Mouse (Mus musculus) neural tube, embryonic 12.5 days (tissue): Measurements from ENCODE around the gene Tango6. TPM values are rescaled to one million over a fixed set of nuclear protein-coding genes. Genes with fewer than 3 reads are reported as not detected.

Experiments
- ATAC-seq: fragments of 200-750 bp; cut with Nextera tagmentation; 2 replicates; pipeline ENCODE4 v1.8.0; 2017; ENCODE audit warnings: low read depth, mild to moderate bottlenecking, moderate TSS enrichment, moderate library complexity; ENCODE audit not compliant: low FRiP score
- H3K27ac ChIP-seq: fragments of 300-500 bp; sonication (generic); 2 replicates; pipeline ENCODE4 v1.5.1; 2016
- H3K27me3 ChIP-seq: fragments of 300-500 bp; sonication (generic); replicated peaks from 2 replicates; pipeline ENCODE4 v1.6.1; 2016; ENCODE audit warnings: mild to moderate bottlenecking
- H3K36me3 ChIP-seq: fragments of 300-500 bp; sonication (generic); 2 replicates; pipeline ENCODE4 v1.6.1; 2016; ENCODE audit warnings: mild to moderate bottlenecking
- H3K4me1 ChIP-seq: fragments of 300-500 bp; sonication (generic); 2 replicates; pipeline ENCODE4 v1.6.1; 2016
- H3K4me2 ChIP-seq: fragments of 300-500 bp; sonication (generic); replicated peaks from 2 replicates; pipeline ENCODE4 v1.6.1; 2016; ENCODE audit warnings: mild to moderate bottlenecking
- H3K4me3 ChIP-seq: fragments of 300-500 bp; sonication (generic); 2 replicates; pipeline ENCODE4 v1.5.1; 2016
- H3K9ac ChIP-seq: fragments of 300-500 bp; sonication (generic); 2 replicates; pipeline ENCODE4 v1.6.1; 2016; ENCODE audit warnings: mild to moderate bottlenecking
- H3K9me3 ChIP-seq: fragments of 300-500 bp; sonication (generic); 2 replicates; pipeline ENCODE4 v1.6.1; 2016; ENCODE audit warnings: mild to moderate bottlenecking
- WGBS: fragments of 180-500 bp; shearing (Covaris S2); methylation state at CpG from one replicate; pipeline ENCODE4 v1.1.7; 2016; 5-methylcytosine and 5-hydroxymethylcytosine counted together
- polyA plus RNA-seq: library from polyadenylated mRNA; unstranded; fragments of >200 nt; fragmentation: Nextera tagmentation; extraction: Ambion mirVana; gene quantifications from 2 replicates; pipeline ENCODE4 v1.2.1, GENCODE M21; 2016

Tango6 gene
- polyA plus RNA-seq, 1 experiment from 2014 or later = 8.9 TPM

- Histone ChIP-seq H3K4me3 (no peak overlapping the region), H3K9ac (no peak overlapping the region), H3K4me2 (no peak overlapping the region), H3K27me3 (no peaks in the 10 kb centered on the region), H3K4me1 (no peaks in the 10 kb centered on the region), H3K27ac (no peak overlapping the region), H3K9me3 (no peaks in the 10 kb centered on the region), H3K36me3 (no peaks in the 10 kb centered on the region)
- 91% methylated on average over 5 of the region's 5 CpGs for WGBS
- no peak for ATAC-seq
Measured at GRCm38 (mm10) chr8:106829526-106830045, 146.7 kb downstream of the Tango6 start.

GRCm38 (mm10) chr8:106834899-106835298, 152.0 kb downstream of the Tango6 start:
- H3K4me2 ChIP-seq = no peak overlapping the region
- H3K36me3 ChIP-seq = no peaks in the 10 kb centered on the region
- no peaks in the 10 kb centered on the region for H3K9me3 ChIP-seq
- H3K27ac ChIP-seq = no peak overlapping the region
- no peaks in the 10 kb centered on the region for H3K27me3 ChIP-seq
- H3K4me1 ChIP-seq = 0 out of 2 replicates have a peak, but pooled peaks cover 6% of the 10 kb centered on the region
- H3K9ac ChIP-seq = no peak overlapping the region
- no peak for ATAC-seq
- WGBS = 75% methylated on average over 1 of the region's 1 CpGs
- no peak overlapping the region for H3K4me3 ChIP-seq

- Histone ChIP-seq H3K27ac (no peak overlapping the region), H3K4me3 (no peak overlapping the region), H3K36me3 (no peaks in the 10 kb centered on the region), H3K27me3 (no peaks in the 10 kb centered on the region), H3K9ac (no peak overlapping the region), H3K4me1 (0 out of 2 replicates have a peak, but pooled peaks cover 6% of the 10 kb centered on the region), H3K9me3 (no peaks in the 10 kb centered on the region), H3K4me2 (no peak overlapping the region)
- ATAC-seq = no peak
- 84% methylated on average over 6 of the region's 6 CpGs for WGBS
Measured at GRCm38 (mm10) chr8:106836525-106836924, 153.7 kb downstream of the Tango6 start.

GRCm38 (mm10) chr8:106838803-106839202, 155.9 kb downstream of the Tango6 start:
- no peak overlapping the region for H3K4me3 ChIP-seq
- H3K27ac ChIP-seq = no peak overlapping the region
- no peak for ATAC-seq
- no peak overlapping the region for H3K4me2 ChIP-seq
- 80% methylated on average over 6 of the region's 6 CpGs for WGBS
- no peaks in the 10 kb centered on the region for H3K27me3 ChIP-seq
- H3K9ac ChIP-seq = no peak overlapping the region
- no peaks in the 10 kb centered on the region; the same call in 1 of the 2 replicates for H3K36me3 ChIP-seq
- H3K4me1 ChIP-seq = 0 out of 2 replicates have a peak, but pooled peaks cover 6% of the 10 kb centered on the region
- H3K9me3 ChIP-seq = no peaks in the 10 kb centered on the region

- 0 out of 2 replicates have a peak overlapping the region, but pooled peaks have one; percentile 1 for H3K4me2 ChIP-seq
- 42% methylated on average over 11 of the region's 11 CpGs for WGBS
- no peak for ATAC-seq
Measured at GRCm38 (mm10) chr8:106839209-106840001, 156.5 kb downstream of the Tango6 start.

GRCm38 (mm10) chr8:106850034-106850433, 167.2 kb downstream of the Tango6 start:
- ATAC-seq = no peak

More at GRCm38 (mm10) chr8:106839209-106840001, 156.5 kb downstream of the Tango6 start:
- Histone ChIP-seq H3K27me3 (no peaks in the 10 kb centered on the region), H3K36me3 (no peaks in the 10 kb centered on the region; the same call in 1 of the 2 replicates), H3K27ac (no peak overlapping the region), H3K4me1 (0 out of 2 replicates have a peak, but pooled peaks cover 6% of the 10 kb centered on the region), H3K9ac (no peak overlapping the region), H3K9me3 (no peaks in the 10 kb centered on the region), H3K4me3 (no peak overlapping the region)

GRCm38 (mm10) chr8:106854534-106855241, 171.8 kb downstream of the Tango6 start:
- 48% methylated on average over 8 of the region's 8 CpGs for WGBS
- no peak overlapping the region for H3K27ac ChIP-seq
- H3K4me3 ChIP-seq = no peak overlapping the region
- H3K9ac ChIP-seq = no peak overlapping the region
- H3K4me1 ChIP-seq = no peaks in the 10 kb centered on the region; the same call in 1 of the 2 replicates
- H3K27me3 ChIP-seq = no peaks in the 10 kb centered on the region
- H3K4me2 ChIP-seq = no peak overlapping the region
- no peaks in the 10 kb centered on the region for H3K36me3 ChIP-seq
- no peak for ATAC-seq
- no peaks in the 10 kb centered on the region for H3K9me3 ChIP-seq

More at GRCm38 (mm10) chr8:106850034-106850433, 167.2 kb downstream of the Tango6 start:
- Histone ChIP-seq H3K9me3 (no peaks in the 10 kb centered on the region), H3K27ac (no peak overlapping the region), H3K4me3 (no peak overlapping the region), H3K36me3 (no peaks in the 10 kb centered on the region), H3K9ac (no peak overlapping the region), H3K27me3 (no peaks in the 10 kb centered on the region), H3K4me2 (no peak overlapping the region), H3K4me1 (no peaks in the 10 kb centered on the region; the same call in 1 of the 2 replicates)
- 89% methylated on average over 10 of the region's 10 CpGs for WGBS

- Histone ChIP-seq H3K27me3 (no peaks in the 10 kb centered on the region), H3K36me3 (no peaks in the 10 kb centered on the region), H3K4me3 (no peak overlapping the region), H3K4me1 (no peaks in the 10 kb centered on the region; the same call in 1 of the 2 replicates), H3K9me3 (no peaks in the 10 kb centered on the region), H3K4me2 (no peak overlapping the region), H3K27ac (no peak overlapping the region), H3K9ac (no peak overlapping the region)
- WGBS = 95% methylated on average over 3 of the region's 3 CpGs
- no peak for ATAC-seq
Measured at GRCm38 (mm10) chr8:106855242-106855562, 172.3 kb downstream of the Tango6 start.

- Histone ChIP-seq H3K4me1 (no peaks in the 10 kb centered on the region), H3K4me2 (no peak overlapping the region), H3K9me3 (no peaks in the 10 kb centered on the region), H3K27me3 (0 out of 2 replicates have a peak, but pooled peaks cover 3% of the 10 kb centered on the region), H3K36me3 (no peaks in the 10 kb centered on the region), H3K4me3 (no peak overlapping the region), H3K27ac (no peak overlapping the region), H3K9ac (no peak overlapping the region)
- WGBS = 89% methylated on average over 10 of the region's 10 CpGs
- ATAC-seq = no peak
Measured at GRCm38 (mm10) chr8:106862845-106863244, 180.0 kb downstream of the Tango6 start.

- Histone ChIP-seq H3K9ac (no peak overlapping the region), H3K36me3 (no peaks in the 10 kb centered on the region), H3K27me3 (peaks cover 22% of the 10 kb centered on the region), H3K4me1 (peaks cover 6% of the 10 kb centered on the region), H3K4me2 (no peak overlapping the region), H3K9me3 (no peaks in the 10 kb centered on the region), H3K4me3 (no peak overlapping the region), H3K27ac (no peak overlapping the region)
- no peak for ATAC-seq
- 73% methylated on average over 9 of the region's 9 CpGs for WGBS
Measured at GRCm38 (mm10) chr8:106865354-106865753, 182.5 kb downstream of the Tango6 start.

GRCm38 (mm10) chr8:106870051-106870450, 187.2 kb downstream of the Tango6 start, which contains the start of gene Has3:
Gene Has3, plus strand, starts transcription at chr8:106870242.
- ATAC-seq = no peak
- Histone ChIP-seq H3K9me3 (no peaks in the 10 kb centered on the region), H3K4me1 (peaks cover 32% of the 10 kb centered on the region), H3K27ac (no peak within 1 kb of the TSS), H3K27me3 (peaks cover 62% of the 10 kb centered on the region), H3K36me3 (peaks cover 11% of the 10 kb centered on the region), H3K4me3 (peak within 1 kb of the TSS; percentile 48), H3K9ac (peak within 1 kb of the TSS; percentile 65), H3K4me2 (peak within 1 kb of the TSS; percentile 98)
- 1% methylated on average over 18 of the region's 18 CpGs for WGBS
